Mouse (Mus musculus): ENCODE data around the gene Rgs7.

Gene Rgs7

GRCm38 (mm10) chr1:175431356-175432053 is 60.8 kb downstream of the Rgs7 start:
- in situ Hi-C loops (cut with MseI, MboI), result no loop called here

- in situ Hi-C loops (cut with MseI, MboI), result no loop called here
These were observed 65.2 kb downstream of the Rgs7 start for GRCm38 (mm10) chr1:175427112-175427511.

GRCm38 (mm10) chr1:175426393-175426792 is 65.9 kb downstream of the Rgs7 start:
- in situ Hi-C loops (cut with MseI, MboI), result no loop called here

- in situ Hi-C loops (cut with MseI, MboI), result no loop called here
These were observed 71.4 kb downstream of the Rgs7 start for GRCm38 (mm10) chr1:175420883-175421282.

- in situ Hi-C loops (cut with MseI, MboI), result no loop called here
These were observed 76.6 kb downstream of the Rgs7 start for GRCm38 (mm10) chr1:175415728-175416127.

GRCm38 (mm10) chr1:175410399-175410798 is 81.9 kb downstream of the Rgs7 start:
- in situ Hi-C loops (cut with MseI, MboI), result no loop called here

GRCm38 (mm10) chr1:175391894-175392293 is 100.4 kb downstream of the Rgs7 start:
- in situ Hi-C loops (cut with MseI, MboI), result no loop called here

- in situ Hi-C loops (cut with MseI, MboI), result no loop called here
These were observed 103.0 kb downstream of the Rgs7 start for GRCm38 (mm10) chr1:175389250-175389649.

GRCm38 (mm10) chr1:175385581-175386235 is 106.6 kb downstream of the Rgs7 start:
- in situ Hi-C loops (cut with MseI, MboI), result no loop called here

GRCm38 (mm10) chr1:175372571-175372970 is 119.7 kb downstream of the Rgs7 start:
- in situ Hi-C loops (cut with MseI, MboI), result no loop called here

GRCm38 (mm10) chr1:175368062-175368461 is 124.2 kb downstream of the Rgs7 start:
- in situ Hi-C loops (cut with MseI, MboI), result no loop called here

GRCm38 (mm10) chr1:175363606-175364005 is 128.7 kb downstream of the Rgs7 start:
- in situ Hi-C loops (cut with MseI, MboI), result no loop called here

GRCm38 (mm10) chr1:175359411-175360366 is 132.6 kb downstream of the Rgs7 start:
- in situ Hi-C loops (cut with MseI, MboI), result no loop called here

- in situ Hi-C loops (cut with MseI, MboI), result no loop called here
These were observed 139.4 kb downstream of the Rgs7 start for GRCm38 (mm10) chr1:175352921-175353320.

GRCm38 (mm10) chr1:175346162-175346561 is 146.1 kb downstream of the Rgs7 start:
- in situ Hi-C loops (cut with MseI, MboI), result no loop called here

GRCm38 (mm10) chr1:175336191-175336590 is 156.1 kb downstream of the Rgs7 start:
- in situ Hi-C loops (cut with MseI, MboI), result no loop called here

- in situ Hi-C loops (cut with MseI, MboI), result no loop called here
These were observed 159.1 kb downstream of the Rgs7 start for GRCm38 (mm10) chr1:175333041-175333854.

GRCm38 (mm10) chr1:175329934-175330471 is 162.3 kb downstream of the Rgs7 start:
- in situ Hi-C loops (cut with MseI, MboI), result no loop called here

GRCm38 (mm10) chr1:175322781-175323180 is 169.5 kb downstream of the Rgs7 start:
- in situ Hi-C loops (cut with MseI, MboI), result no loop called here

- in situ Hi-C loops (cut with MseI, MboI), result no loop called here
These were observed 173.1 kb downstream of the Rgs7 start for GRCm38 (mm10) chr1:175319205-175319604.

GRCm38 (mm10) chr1:175317264-175317663 is 175.0 kb downstream of the Rgs7 start:
- in situ Hi-C loops (cut with MseI, MboI), result no loop called here

Data from mouse trophoblast stem cell (cell line).